Mouse (Mus musculus): Measurements from ENCODE around the gene Auh.

Gene Auh

DNA sequence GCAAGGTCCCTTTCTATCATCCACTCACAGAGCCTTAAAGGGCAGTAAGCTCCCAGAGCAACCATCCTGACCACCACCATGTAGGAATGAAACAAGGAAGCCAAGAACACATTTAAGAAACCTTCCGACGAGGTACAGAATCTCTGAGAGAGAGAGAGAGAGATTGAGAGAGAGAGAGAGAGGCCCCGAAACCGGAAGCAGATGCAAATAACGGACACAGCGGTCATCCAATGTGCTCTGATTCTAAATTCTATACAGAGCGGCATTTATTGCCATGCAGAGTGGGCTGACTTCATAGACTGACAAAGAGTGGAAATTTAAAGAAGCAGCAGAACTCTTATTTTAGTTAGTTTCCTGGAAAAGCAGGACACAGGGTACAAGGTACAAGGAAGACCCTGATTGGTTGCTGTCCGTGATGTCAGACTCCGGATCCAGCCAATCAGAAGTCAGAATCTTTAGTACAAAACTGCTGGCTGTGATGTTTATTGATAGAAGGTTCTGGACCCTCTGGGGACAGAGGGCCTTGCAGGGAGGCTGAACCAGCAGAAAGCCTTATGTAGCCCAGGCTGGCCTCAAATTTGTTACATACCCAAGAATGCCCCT is 137.1 kb downstream of the Auh start:
- no peak for DNase-seq

DNA sequence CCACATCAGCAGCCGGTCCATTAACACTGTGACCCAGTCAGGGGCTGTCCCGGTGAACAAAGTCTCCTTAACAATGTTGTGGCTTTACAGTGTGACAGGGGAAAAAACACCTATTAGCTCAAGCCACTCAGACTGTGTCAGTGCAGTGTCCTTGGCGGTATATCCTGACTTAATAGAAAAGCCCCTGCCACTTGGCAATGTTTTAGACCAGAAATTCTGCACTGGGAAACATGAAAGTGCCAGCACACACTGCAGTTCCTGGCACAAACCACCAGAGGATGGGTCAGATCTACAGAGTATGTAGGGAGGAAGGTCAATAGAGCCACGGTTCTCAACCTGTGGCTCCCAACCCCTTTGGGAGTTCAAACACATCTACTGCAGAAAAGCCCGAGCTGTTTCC is 138.6 kb downstream of the Auh start:
- DNase-seq, result no peak
